Mouse (Mus musculus): Measurements from ENCODE around the gene Lrrc28.

The Lrrc28 gene

DNA sequence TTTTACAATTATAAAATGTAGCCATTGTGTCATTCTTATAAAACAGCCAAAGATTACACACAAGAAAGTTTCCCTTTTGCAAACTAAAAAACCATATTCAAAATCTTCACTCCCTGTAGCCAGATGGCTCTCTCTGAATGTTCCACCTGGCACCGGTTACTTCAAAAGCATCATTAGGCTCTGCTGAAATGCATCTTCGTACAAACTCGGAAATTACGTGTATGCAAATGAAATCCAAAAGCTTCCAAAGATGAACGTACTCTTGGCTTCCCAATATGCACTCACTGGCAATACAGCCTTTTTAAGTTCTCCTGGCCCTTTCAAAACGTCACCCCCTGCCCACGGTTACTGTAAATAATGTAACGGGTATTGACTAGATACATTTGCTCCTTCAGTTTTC, 777 bp downstream of the Lrrc28 start:
- no peak for DNase-seq (ENCODE audit: low spot score)

DNA sequence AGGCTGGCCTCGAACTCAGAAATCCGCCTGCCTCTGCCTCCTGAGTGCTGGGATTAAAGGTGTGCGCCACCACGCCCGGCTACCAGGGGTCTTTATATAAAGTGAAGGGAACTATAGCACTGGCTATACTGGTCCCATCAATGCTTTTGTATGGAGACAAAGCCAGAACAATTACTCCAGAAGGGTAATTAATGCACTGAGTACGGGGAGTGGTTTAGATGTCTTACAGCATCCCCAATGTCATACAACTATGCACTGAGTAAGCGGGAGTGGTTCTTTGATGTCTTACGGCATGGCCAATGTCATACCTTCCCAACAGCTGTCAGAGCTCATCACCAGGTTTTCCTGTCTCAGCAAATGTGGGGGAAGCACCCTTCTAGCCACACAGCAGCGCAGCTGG, 2.1 kb downstream of the Lrrc28 start:
- DNase-seq (ENCODE audit: low spot score): no peak

DNA sequence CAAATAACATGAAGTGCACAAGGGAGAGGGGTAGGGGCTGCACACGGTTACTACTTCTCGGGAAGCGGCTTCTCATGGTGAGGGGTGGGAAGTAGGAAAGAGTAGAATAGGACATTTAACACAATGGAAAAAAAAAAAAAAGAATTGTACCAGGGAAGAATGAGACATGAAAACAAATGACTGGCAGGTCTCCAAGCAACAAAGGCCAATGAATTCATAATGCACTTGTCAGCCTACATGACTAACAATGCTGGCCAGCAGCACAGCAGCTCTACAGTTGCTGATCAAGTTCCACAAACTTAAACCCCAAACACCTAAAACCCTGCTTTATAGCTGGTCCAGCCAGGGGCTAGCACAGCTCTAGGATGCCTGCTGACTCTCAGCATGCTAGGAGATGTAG, 6.1 kb downstream of the Lrrc28 start:
- DNase-seq (ENCODE audit: low spot score): no peak

DNA sequence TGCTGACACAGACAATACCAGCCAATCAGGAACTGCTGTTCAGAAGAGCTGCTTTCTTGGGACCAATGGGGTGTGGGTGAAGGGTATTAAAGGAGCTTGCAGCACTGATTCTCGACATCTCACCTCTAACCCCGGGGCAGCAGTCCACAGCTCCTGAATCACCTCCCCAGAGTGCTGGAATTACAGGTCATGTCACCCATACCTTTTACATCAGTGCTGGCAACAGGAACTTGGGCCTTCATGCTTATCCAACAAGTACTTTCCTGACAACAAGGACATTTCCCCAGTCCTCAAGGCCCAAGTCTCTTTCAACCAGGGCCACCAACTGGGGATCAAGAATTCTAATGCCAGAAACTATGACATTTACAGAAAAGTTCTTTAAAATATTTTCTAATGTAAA, 8.9 kb downstream of the Lrrc28 start:
- no peak for DNase-seq (ENCODE audit: low spot score)

DNA sequence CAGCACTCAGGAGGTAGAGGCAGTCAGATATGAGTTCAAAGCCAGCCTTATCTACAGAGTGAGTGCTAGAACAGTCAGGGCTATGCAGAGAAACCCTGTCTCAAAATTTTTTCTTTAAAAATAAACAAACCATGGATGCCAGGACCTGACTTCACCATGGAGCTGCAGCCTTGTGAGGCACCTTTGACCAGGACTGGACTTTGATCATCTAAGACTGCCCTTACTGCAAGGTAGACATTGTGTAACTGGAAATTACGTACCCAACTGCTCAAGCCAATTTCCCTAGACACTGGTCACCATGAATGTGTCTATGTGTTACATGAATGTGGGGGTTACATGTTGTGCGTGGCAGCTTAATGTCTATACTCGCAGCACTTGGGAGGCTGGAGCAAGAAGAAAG, 10.9 kb downstream of the Lrrc28 start:
- no peak for DNase-seq (ENCODE audit: low spot score)

DNA sequence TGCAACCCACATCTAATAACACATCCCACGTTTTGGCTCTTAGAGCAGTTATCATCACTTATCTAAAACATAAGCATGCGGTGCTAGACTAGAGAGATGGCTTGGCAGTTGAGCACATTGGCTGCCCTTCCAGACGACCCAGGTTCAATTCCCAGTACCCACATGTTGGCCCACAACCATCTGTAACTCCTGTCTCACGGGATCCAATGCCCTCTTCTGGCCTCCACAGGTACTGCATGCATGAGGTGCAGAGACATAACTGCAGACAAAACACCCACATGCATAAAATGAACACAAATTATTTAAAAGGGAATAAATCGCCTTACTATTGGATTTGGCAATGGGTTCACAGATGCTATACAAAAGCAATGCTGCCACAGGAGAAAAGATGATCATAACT, 12.7 kb downstream of the Lrrc28 start:
- no peak for DNase-seq (ENCODE audit: low spot score)

DNA sequence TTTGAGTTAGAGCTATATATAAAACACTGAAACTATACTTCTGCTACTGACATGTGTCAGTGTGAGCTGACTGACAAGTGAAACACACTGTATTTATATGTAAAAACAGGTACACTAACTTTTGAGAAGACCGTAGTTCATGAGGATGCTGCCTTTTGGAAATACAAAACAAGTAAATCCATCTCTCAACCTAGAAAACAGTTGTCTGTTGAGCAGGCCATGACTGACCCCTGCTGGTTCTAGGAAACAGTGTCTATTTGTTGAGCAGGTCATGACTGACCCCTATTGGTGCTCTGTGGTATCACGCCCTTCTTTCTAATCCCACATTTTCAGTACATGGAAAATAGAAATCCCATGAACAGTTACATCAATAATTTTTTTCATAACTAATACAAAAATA, 14.3 kb downstream of the Lrrc28 start:
- DNase-seq (ENCODE audit: low spot score): peak; percentile 93

DNA sequence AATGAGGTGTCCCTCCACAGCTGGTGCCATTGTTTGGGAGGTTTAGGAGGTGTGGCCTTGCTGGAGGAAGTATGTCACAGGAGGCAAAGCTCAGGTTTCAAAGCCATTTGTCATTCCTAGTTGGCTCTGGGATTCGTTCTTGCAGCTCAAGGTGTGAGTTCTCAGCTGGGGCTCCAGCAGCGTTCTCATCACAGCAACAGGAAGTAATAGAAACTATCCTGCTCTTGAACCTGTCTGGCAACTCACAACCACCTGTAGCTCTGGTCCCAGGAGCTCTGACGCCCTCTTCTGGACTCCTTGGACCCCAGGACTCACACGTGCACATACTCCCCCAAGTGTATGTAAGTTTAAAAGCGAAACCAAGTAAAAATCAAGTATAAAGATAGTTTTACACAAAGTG, 15.4 kb downstream of the Lrrc28 start:
- DNase-seq (ENCODE audit: low spot score): no peak

DNA sequence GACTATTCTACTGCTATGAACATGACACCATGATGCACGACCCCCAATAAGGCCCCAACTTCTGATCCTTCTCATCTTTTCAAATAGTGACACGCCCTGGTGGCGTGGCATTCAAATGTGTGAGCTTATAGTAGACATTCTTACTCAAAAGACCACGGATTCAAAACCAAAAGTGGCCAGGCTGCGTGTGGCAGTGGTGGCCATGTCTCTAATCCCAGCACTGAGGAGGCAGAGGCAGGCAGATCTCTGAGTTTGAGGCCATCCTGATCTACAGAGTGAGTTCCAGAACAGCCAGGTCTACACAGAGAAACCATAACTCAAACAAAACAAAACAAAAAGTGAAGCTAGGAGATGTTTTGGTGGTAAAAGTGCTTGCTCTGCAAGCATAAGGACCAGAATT, 18.4 kb downstream of the Lrrc28 start:
- DNase-seq (ENCODE audit: low spot score): no peak

DNA sequence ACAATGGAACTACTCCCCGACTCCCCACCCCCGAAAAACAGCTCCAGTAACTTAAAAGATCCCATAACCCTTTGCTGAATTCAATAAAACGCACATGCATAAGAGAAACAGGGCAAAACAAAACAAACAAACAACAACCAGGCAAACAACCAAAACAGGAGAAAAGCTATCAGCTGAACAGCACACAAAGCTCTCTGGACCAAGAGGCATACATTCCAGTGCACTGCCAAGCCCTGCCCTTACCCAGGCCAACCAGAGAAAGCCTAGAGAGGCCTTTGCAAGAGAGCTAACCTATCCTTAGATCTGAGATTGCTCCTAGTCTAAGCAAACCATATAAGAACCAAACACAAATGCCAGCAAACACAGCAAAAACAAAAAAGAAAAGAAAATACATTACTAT, 22.9 kb downstream of the Lrrc28 start:
- DNase-seq (ENCODE audit: low spot score): no peak

DNA sequence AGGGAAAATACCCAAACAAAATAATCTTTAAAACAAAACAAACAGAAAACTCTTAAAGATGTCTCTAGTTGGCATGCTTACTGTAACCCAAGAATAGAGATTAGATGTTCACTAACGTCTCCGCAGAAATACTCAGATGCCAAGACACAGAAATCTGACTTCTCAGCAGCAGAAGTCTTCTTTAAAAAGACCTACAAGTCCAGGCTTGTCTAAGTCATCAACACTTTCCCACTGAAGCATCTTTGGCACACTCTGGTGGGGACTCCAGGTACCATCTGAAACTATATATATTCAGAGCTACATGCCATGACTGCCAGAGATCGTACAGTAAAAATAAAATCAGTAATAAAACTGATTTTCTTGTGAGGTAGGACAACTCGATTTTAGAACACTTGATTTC, 25.2 kb downstream of the Lrrc28 start:
- peak; percentile 29 for DNase-seq (ENCODE audit: low spot score)

DNA sequence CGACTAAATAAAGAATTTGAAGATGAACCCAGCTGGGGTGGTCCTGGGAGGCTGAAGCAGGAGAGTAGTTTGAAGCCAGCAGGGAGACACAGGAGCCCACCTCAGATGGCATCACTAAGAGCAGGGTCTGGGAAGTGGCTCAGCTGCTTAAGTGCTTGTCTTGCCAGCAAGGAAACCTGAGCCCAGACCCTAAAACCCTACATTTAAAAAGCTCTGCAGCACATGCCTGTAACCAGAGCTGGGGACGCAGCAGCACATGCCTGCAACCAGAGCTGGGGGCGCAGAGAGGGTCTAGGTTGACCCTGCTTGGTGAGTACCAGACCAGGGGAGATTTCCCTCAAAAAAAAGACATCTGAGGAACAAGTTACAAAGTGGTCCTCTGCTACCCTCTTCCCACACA, 26.8 kb downstream of the Lrrc28 start:
- DNase-seq (ENCODE audit: low spot score): peak; percentile 18

DNA sequence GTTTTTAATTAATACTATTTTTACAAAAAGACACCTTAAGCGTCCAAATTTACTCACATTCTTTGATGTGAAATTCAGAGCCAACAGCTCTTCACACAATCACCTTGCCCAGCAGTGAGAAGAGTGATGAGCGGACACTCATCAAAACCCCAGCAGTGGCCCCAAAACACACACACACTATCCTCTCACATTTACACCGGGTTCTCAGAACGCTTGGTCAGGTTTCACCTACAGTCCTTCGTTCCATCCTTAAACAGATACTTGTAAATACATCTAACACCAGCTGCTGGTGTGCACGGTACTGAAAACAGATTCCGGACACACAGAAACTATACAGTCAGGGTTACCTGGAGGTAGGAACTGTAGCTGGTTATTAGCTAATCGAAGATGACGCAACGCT, 27.4 kb downstream of the Lrrc28 start:
- no peak for DNase-seq (ENCODE audit: low spot score)

DNA sequence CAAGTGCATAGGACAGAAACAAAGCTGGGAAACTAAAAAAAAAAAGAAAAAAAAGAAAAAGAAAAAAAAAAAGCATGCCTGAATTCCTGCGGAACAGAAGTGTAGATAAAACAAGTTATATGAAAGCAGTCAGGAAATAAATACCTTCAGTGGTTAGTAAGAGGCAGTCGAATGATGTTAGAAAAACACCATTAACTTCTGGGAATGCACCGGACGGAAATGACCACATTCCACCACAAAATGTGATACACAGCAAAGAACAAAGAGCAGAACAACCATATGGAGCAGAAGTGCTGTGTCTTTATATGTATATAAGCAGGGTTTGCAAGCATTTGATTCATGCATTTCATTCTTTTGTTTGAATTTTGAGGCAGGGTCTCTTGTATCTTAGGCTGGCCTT, 28.2 kb downstream of the Lrrc28 start:
- DNase-seq (ENCODE audit: low spot score): no peak

DNA sequence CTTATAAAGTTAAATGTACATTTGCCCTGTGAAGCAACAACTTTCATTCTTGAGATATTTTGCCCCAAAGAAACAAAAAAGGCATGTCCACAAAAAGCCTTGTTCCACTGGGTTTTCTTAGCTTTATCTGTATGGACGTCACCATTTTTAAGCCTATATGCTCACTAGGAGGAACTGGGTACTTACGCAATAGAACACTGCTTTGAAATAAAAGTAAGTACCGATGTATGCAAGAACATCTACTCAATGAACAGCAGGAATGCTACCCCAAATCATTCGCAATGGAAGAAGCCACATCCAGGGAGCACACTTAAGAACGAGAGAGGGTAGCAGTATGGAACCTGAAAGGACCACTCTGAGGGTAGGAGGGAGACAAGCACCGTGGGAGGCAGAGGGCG, 30.6 kb downstream of the Lrrc28 start:
- no peak for DNase-seq (ENCODE audit: low spot score)

DNA sequence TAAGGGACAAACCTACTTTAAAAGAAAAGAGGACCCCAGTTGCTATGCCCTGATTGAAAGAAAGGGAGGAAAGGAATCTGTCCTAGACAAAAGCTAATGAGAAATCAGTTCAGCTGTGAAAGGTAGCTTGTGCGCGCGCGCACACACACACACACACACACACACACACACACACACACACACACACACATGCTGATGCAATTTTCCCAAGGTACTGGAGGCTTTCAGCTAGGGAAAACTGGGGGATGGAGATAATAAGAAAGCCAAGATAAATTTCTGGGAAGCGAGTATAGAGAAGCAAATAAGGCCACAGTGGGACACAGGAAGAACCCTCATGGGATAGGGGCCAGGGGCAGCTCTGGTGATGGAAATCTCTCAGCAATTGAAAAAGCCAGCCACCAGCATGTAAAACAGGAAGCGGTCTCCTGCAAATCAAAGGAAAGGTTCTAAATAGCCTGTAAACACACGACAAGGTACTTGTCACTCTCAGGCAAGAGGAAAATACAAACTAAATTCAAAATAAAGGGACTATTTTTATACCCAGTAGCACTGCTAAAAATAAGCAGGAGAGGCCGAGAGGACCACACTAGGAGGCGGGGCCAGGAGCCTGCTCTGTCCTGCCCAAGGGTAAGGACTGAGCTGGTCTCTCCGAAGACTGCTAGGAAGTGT, 31.1 kb downstream of the Lrrc28 start:
- DNase-seq (ENCODE audit: low spot score): peak; percentile 14

DNA sequence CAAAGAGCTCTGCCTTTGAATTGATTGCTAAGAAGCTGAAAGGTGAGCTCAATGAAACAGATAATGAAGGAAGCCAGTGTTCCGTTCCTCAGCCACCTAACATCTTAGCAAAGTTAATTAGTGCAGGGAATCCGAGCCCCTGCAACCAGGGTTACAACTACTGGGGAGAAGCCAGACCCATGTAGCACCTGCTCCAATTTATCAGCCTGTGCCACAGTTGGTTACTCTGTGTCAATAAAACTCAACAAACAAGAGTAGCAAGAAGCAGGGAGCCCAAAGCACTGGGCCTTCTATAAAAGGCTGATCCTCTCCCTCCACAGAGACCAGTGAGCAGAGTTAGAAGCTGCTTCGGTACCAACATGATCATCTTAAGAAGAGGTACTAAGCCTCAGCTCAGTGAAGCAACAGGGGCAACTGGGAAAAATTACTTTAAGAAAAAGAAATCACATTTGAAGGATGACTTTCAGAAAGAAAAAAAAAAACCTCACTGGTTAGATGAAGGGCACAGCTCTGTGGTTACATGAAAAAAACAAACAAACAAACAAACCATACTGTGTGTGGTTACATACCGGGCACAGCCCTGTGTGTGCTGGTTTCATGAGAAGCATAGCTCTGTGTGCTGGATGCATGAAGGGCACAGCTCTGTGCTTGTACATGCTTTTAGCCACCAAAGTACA, 36.6 kb downstream of the Lrrc28 start:
- DNase-seq (ENCODE audit: low spot score): no peak

DNA sequence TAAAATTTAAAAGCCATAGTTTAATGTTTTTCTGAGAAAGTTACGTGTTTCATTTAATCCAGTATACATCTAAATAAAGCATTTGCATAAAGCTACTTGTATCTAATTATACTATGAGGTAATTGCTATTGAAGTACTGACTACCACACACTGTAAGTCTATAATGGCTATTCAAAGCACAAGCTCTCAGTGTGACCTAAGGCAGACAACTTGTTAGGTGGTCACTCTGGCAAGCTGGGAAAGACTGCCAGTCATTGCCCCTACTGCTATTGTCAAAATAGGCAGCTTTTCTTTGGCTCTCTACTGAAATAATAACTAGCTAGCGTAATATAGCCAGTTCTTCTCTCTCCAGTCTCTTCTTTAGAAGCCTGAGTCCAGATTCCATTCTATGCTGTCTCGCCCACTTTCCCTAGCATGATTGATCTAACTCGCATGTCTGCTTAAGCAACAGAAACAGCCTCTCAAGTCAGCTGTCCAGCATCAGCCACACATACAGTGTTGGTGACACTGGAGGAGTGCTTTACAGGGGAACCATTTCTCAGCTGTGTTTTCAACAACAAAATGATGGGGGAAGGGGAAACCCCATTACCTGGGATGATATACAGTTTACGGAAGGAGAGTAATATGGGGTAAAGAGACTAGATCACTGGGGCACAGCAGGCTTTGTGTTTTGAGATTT, 37.3 kb downstream of the Lrrc28 start:
- DNase-seq (ENCODE audit: low spot score): peak; percentile 19

DNA sequence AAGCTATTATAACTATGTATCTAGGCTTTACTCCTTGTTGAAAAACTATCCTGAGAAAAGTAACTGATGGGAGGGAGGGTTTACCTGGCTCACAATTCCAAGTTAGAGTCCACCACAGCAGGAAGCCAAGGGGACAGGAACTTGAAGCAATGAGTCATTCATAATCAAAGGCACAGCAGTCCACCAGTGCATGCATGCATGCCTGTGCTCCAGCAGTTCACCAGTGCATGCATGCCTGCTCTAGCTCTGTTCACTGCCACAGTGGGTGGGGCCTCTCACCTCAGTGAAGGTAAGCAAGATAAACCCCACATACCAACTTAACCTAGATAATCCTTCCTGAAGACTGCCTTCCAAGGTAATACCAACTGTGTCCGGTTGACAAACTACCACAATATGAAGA, 38.8 kb downstream of the Lrrc28 start:
- no peak for DNase-seq (ENCODE audit: low spot score)

DNA sequence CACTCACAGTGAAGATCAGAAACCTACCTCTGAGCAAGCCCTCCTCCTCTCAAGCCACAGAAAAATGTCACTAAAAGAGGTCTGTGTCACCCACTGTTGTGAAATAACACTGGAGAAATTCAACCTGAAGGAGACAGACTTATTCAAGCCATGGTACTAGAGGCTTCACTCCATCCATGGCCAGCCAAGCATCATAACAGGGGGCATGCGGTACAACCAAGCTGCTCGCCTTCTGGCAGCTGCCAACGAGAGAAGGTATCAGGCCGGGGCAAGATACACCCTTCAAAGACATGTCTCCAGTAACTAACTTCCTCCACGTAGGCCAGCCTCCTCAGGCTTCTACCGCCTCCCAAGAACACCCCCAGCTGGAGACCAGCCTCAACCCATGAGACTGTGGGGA, 40.0 kb downstream of the Lrrc28 start:
- DNase-seq (ENCODE audit: low spot score): no peak

DNA sequence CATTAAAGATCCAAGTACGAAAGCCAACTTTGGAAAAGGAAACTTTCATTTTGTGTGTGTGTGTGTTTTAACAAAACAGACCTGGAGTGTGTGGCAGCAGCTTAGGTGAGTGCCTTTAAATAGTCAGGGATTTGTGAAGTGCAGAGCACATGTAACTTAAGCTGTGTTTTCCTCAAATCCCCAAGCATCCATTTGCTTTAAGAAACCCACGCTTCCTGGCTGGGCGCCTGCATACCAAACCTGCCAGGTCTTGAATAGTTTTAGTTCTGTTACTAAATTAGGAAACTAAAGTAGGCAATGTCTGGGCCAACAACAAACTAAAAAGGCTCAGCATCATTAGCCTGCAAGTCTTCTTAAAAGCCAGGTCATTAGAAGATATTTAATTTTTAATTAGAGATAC, 47.0 kb downstream of the Lrrc28 start:
- no peak for DNase-seq (ENCODE audit: low spot score)

DNA sequence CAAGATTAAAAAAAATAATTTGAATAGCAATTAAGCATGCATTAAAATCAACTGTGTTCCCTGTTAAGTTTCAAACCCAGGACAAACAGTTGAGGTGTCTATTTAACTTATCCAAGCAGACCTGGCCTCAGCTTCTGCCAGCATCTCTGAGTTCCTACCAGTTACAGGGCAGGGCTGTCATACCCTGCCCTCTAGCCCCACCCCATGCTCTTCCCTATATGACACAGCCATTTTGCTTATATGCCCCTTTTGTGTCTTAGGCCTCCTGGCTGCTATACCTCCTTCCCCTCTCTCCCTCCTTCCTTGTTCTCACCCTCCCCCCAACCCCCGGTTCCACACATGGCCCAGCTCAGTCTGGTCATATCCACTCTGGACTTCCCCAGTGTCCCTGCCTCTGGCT, 48.1 kb downstream of the Lrrc28 start:
- DNase-seq (ENCODE audit: low spot score): no peak

DNA sequence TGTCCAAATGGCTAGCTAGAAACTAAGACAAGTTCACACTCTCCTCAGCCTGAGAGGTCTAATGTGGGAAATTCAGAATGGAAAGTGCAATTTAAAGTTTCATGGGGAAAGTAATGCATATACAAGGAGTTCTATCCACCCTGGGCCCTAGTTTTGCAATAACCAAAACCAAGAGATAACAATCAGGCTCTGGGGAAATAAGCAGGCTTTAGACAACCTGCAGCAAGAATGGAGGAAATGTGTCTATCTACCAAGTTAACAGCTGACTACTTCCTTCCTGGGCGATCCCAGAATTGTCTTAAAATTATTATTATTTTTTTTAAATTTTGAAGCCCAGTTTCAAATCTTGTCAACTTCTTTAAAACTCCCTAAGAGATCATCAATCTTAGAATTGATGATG, 48.7 kb downstream of the Lrrc28 start:
- no peak for DNase-seq (ENCODE audit: low spot score)

DNA sequence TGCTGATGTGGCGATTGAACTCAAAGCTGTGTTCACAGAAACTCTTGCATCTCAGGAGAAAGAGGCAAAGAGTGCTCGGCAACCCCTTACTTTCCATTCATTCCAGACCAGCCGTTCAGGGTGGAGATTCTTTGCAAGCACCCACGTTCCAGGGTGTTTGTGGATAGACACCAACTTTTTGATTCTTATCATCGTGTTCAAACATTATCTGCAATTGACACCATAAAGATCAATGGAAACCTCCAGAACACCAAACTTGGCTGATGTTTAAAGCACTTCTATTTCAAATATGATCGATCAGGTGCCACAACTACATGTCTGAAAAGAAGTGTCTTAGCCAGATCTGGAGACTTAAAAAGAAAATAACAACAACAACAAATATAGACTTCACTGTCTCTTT, 51.2 kb downstream of the Lrrc28 start:
- no peak for DNase-seq (ENCODE audit: low spot score)

Measured in embryo, embryonic 10.5 days (tissue).